Mouse (Mus musculus): ENCODE data around the gene Psmd14.
A peak's percentile ranks its signal among the peaks of the same experiment; 100 is the strongest.

The Psmd14 gene

GRCm38 (mm10) chr2:61759234-61759855 is 47.9 kb downstream of the Psmd14 start:
- DNase-seq (ENCODE audit: low read depth, low spot score), result no peak

- DNase-seq (ENCODE audit: low read depth, low spot score), result no peak
Measured at GRCm38 (mm10) chr2:61760044-61760443, 48.5 kb downstream of the Psmd14 start.

DNA sequence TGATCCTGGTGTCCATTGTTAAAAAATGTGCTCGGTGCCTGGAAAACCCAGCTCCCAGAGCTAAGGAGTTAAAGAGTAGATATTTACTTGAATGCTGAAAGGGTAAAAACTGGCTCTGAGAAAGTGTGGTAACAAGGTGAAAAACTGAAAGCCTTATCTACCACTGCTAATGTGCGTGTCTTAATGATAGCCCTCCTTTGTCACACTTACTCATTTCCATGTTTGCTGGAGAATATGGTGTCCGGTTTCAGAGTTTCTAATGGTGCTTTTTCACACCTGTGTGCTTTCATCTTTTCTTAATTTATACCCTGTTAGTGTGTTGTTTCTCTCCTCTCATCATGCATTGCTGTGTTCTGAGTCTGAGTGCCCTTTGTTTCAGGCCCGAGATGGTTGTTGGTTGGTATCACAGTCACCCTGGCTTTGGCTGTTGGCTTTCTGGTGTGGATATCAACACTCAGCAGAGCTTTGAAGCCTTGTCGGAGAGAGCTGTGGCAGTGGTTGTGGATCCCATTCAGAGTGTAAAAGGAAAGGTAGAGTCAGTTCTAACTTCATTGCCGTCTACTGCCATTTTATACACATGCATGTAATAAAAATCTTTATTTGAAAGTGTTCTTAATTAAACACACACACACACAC is 53.1 kb downstream of the Psmd14 start:
- DNase-seq (ENCODE audit: low read depth, low spot score), result no peak

- peak; percentile 24 for DNase-seq (ENCODE audit: low read depth, low spot score)
Measured at GRCm38 (mm10) chr2:61765526-61765925, 54.0 kb downstream of the Psmd14 start.

DNA sequence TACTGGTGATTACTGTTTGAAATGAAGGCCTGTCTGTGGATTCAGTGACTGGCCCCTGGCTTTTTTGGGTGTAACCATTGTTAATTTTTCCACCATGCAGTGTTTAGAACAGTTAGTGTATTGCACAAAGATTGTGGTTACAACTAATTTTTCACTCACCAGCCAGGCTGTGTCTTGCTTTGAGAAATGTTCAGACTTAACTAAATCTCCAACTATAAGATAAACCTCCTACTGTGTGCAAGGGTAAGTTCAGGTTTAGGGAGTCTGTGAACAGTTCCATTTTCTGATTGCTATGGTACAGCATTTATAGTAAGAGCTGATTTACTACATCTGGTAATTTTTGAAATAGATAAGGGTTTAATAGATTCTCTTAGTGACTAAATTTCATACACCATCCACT is 69.3 kb downstream of the Psmd14 start:
- DNase-seq (ENCODE audit: low read depth, low spot score), result no peak

- no peak for DNase-seq (ENCODE audit: low read depth, low spot score)
Measured at GRCm38 (mm10) chr2:61794960-61795359, 83.5 kb downstream of the Psmd14 start.

DNA sequence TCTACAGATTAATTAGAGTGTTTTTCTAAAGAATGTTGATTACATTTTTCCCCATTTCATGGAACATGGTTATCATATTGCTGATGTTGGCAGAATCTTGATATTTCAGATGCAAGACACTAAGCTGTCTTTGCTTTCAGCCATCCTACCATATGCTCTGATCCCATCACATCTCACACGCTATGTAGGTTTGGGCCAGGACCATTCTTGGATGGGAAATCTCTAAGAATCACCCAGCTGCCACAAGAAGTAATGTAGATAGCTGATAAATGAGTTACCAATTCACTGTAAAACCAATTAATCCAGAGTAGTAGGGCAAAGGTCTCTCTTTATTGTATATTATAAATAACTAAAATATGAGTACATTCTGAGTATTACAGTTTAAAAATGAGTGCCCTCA is 86.6 kb downstream of the Psmd14 start:
- no peak for DNase-seq (ENCODE audit: low read depth, low spot score)

DNA sequence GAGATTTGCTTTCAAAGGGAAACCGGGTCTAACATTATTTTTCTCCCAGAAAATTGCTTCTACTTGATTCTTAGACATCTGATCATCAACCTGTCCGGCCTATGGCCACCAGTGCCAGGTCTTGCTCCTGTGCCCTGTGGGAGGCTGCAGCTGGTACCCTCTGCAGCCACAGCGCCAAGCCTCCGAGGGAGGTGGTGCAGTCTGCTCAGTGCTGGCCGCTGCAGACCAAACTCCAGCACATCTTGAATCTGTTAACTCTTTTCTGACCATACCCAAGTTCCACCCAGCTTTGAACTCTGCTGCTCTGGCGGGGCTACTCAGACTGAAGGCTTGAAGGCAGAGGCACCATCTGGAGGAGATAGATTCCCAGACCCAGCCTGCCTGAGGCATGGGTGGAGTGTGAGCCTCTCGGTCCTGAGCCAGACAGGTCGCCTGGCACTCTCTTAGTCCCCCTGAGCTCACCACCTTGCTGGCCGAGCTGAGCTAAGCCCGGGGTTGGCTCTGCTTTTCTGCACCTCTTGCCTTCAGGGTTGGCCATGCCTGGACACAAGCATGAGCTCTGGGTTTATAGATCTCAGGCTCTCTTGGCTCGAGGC is 91.3 kb downstream of the Psmd14 start, which contains the start of gene Tbr1:
Gene Tbr1 (plus strand): TSS at position 275 of the 596 bp plus-strand sequence.
- no peak for DNase-seq (ENCODE audit: low read depth, low spot score)

- no peak for DNase-seq (ENCODE audit: low read depth, low spot score)
Measured at GRCm38 (mm10) chr2:61803443-61804367, 92.2 kb downstream of the Psmd14 start.

- DNase-seq (ENCODE audit: low read depth, low spot score), result no peak
Measured at GRCm38 (mm10) chr2:61804382-61804840, 92.9 kb downstream of the Psmd14 start.

DNA sequence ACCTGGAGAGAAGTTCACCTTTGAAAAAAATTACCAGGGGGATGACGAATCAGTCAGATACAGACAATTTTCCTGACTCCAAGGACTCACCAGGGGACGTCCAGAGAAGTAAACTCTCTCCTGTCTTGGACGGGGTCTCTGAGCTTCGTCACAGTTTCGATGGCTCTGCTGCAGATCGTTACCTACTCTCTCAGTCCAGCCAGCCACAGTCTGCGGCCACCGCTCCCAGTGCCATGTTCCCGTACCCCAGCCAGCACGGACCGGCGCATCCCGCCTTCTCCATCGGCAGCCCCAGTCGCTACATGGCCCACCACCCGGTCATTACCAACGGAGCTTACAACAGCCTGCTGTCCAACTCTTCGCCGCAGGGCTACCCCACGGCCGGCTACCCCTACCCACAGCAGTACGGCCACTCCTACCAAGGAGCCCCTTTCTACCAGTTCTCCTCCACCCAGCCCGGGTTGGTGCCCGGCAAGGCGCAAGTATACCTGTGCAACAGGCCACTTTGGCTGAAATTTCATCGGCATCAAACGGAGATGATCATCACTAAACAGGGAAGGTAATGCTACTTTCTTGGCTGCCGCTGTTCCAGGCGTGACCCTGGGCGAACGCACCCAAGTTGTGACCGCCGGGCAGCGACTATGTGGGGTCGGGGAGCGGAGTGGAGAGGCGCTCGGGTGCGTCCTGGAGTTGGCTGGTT is 93.5 kb downstream of the Psmd14 start:
- DNase-seq (ENCODE audit: low read depth, low spot score), result no peak

GRCm38 (mm10) chr2:61805541-61806345 is 94.2 kb downstream of the Psmd14 start:
- DNase-seq (ENCODE audit: low read depth, low spot score), result no peak

DNA sequence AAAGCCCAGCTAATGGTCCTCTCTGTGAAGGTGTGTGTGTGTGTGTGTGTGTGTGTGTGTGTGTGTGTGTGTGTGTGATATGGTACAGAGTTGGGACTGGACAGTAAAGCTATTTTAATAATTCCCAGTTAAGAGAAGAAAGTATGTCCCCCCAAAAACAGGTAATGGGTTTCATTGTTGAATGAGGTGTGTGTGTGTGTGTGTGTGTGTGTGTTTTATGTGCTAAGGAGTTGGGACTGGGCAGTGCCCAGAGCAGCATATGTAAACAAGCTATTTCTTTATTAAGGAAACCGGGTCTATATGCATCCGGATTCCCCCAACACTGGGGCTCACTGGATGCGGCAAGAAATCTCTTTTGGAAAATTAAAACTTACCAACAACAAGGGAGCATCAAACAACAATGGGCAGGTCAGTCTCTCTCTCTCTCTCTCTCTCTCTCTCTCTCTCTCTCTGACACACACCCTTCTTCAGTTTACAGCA is 94.9 kb downstream of the Psmd14 start:
- no peak for DNase-seq (ENCODE audit: low read depth, low spot score)

DNA sequence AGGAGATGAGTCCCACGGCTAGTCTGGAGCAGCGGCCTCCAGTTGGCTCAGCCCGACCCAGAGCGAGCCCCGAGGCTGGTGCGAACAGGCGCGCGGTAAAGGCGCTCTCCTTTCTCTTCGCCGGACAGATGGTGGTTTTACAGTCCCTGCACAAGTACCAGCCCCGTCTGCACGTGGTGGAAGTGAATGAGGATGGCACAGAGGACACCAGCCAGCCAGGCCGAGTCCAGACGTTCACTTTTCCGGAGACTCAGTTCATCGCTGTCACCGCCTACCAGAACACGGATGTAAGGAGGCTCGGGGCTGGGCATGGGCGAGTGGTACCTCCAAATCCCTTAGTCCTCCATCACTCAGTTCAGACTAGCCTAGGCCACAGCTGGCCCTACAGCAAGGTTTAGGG is 95.7 kb downstream of the Psmd14 start:
- DNase-seq (ENCODE audit: low read depth, low spot score), result no peak

- no peak for DNase-seq (ENCODE audit: low read depth, low spot score)
Measured at GRCm38 (mm10) chr2:61807781-61808180, 96.3 kb downstream of the Psmd14 start.

DNA sequence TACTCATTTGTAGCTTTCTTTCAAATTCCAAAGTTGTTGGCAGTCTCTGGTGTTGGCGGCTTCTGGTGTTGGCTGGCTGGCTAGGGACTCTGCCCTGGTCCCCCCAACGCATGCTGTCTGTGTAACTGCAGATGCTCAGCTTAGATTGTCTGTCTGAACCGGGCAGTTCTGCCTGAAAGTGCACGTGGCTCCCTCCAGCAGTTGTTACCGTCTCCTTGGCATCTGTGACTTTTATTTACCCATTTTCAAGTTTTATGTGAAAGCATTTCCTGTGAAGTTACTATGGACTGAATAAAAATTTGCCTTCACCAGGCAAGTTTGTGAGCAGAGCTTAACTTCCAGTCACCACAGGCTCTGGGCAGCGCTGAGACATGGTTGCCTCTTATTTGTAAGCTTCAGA is 97.3 kb downstream of the Psmd14 start:
- no peak for DNase-seq (ENCODE audit: low read depth, low spot score)

DNA sequence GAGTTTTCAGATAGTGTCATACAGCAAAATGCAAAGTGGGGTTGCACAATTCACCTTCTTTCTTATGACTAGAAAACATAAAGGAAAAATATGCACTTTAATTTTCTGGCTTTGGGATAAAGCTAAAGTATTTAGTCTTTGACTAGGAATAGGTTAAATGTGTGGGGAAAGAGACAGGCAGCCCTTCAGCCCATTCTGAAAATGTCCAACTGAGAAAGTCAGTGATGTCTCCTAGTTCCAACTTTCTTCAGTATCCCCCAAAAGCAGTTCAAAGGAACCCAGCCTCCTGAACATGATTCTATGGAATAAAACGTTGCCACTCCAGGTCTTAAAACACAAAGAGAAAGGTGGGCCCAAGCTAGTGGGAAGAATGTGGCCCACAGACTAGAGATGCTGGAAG is 97.9 kb downstream of the Psmd14 start:
- no peak for DNase-seq (ENCODE audit: low read depth, low spot score)

GRCm38 (mm10) chr2:61810751-61811150 is 99.3 kb downstream of the Psmd14 start:
- DNase-seq (ENCODE audit: low read depth, low spot score), result no peak

DNA sequence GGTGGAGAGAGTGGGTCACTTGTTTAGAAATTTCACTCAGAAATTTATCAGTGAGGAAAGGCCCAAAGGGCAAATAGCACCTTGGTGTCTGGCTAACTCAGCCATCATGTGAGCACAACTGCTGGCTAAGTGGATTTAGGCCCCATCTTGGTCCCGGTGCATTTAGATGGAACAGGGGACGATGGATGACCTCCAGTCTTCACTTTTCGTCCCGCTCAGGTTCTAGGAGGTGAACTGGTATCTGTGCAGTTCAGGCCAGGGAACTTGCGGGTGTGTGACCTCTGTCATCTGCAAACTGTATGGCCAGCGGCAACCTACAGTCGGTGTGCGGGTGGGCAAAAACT is 99.6 kb downstream of the Psmd14 start:
- DNase-seq (ENCODE audit: low read depth, low spot score), result no peak
